Mouse (Mus musculus): ENCODE measurements around the gene Elk3.

DNA sequence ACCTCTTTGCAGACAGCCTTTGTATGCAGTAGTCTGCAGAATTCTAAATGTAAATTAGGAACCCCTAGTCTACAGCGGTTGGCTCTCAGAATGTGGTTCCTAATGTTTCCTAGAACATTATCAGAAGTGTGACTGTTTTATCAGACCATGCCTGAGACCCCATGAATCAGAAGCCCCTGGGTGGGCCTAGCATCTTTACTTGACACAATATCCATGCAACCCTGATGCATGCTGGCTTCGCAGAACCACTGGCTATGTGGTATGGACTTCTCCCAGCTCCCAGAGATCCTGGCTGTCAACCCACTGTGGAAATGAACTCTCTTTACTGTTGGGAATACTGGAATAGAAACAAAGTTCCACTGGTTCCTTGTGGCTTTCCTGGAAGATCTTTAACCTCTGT lies 58.3 kb downstream of the Elk3 start:
- TF ChIP-seq POLR2A (IDR thresholded peaks at IDR 0.05; ENCODE audit: insufficient read depth, low read depth, low read length), result no peak
- TF ChIP-seq CTCF (IDR thresholded peaks at IDR 0.05), result no peak
- no peak for TF ChIP-seq EP300 (IDR thresholded peaks at IDR 0.05; ENCODE audit: insufficient read depth, low read depth, low read length)
